Mouse (Mus musculus): ENCODE data around the gene Tex48. TPM values are rescaled to one million over a fixed set of nuclear protein-coding genes. Genes with fewer than 3 reads are reported as not detected.

Gene Tex48
- not detected in 2 replicates for polyA plus RNA-seq (2016; fragmentation: Nextera tagmentation; extraction: Ambion mirVana)

- no peak for DNase-seq (ENCODE audit: low spot score)
- H3K4me1 ChIP-seq = no peaks in the 10 kb centered on the region
- H3K27me3 ChIP-seq (ENCODE audit: insufficient read depth, poor library complexity, severe bottlenecking) = no peaks in the 10 kb centered on the region
- H3K4me3 ChIP-seq = no peak within 1 kb of the TSS
- H3K27ac ChIP-seq = no peak within 1 kb of the TSS
- 53% methylated on average over 5 of the region's 5 CpGs for WGBS
- H3K36me3 ChIP-seq = no peaks in the 10 kb centered on the region
- H3K9me3 ChIP-seq = no peaks in the 10 kb centered on the region
These were observed at the start of gene Tex48 for GRCm38 (mm10) chr4:63622378-63622835. Tex48 (minus strand) TSS chr4:63622428.

GRCm38 (mm10) chr4:63668255-63668654, 46.0 kb upstream of the Tex48 start:
- Histone ChIP-seq H3K4me3 (no peak overlapping the region), H3K4me1 (no peaks in the 10 kb centered on the region), H3K36me3 (no peaks in the 10 kb centered on the region), H3K27me3 (ENCODE audit: insufficient read depth, poor library complexity, severe bottlenecking) (no peaks in the 10 kb centered on the region), H3K27ac (no peak overlapping the region), H3K9me3 (no peaks in the 10 kb centered on the region)
- DNase-seq (ENCODE audit: low spot score) = no peak
- WGBS = 67% methylated on average over 4 of the region's 4 CpGs

- no peak for DNase-seq (ENCODE audit: low spot score)
- Histone ChIP-seq H3K4me1 (no peaks in the 10 kb centered on the region), H3K27me3 (ENCODE audit: insufficient read depth, poor library complexity, severe bottlenecking) (no peaks in the 10 kb centered on the region), H3K27ac (no peak overlapping the region), H3K36me3 (no peaks in the 10 kb centered on the region), H3K9me3 (no peaks in the 10 kb centered on the region), H3K4me3 (no peak overlapping the region)
- WGBS = 84% methylated on average over 7 of the region's 7 CpGs
These were observed 43.5 kb upstream of the Tex48 start for GRCm38 (mm10) chr4:63665738-63666137.

- no peak within 1 kb of the TSS for H3K27ac ChIP-seq
- no peak within 1 kb of the TSS for H3K4me3 ChIP-seq
- 78% methylated on average over 6 of the region's 6 CpGs for WGBS
- H3K36me3 ChIP-seq = no peaks in the 10 kb centered on the region
- H3K27me3 ChIP-seq (ENCODE audit: insufficient read depth, poor library complexity, severe bottlenecking) = no peaks in the 10 kb centered on the region
- DNase-seq (ENCODE audit: low spot score) = no peak
- H3K9me3 ChIP-seq = no peaks in the 10 kb centered on the region
- no peaks in the 10 kb centered on the region for H3K4me1 ChIP-seq
These were observed 41.1 kb upstream of the Tex48 start, which contains the start of gene Gm11214 for GRCm38 (mm10) chr4:63663279-63663678. Gm11214 (minus strand) TSS chr4:63663379.

GRCm38 (mm10) chr4:63661857-63662256, 39.6 kb upstream of the Tex48 start:
- DNase-seq (ENCODE audit: low spot score) = no peak
- Histone ChIP-seq H3K27me3 (ENCODE audit: insufficient read depth, poor library complexity, severe bottlenecking) (no peaks in the 10 kb centered on the region), H3K4me1 (no peaks in the 10 kb centered on the region), H3K27ac (no peak overlapping the region), H3K9me3 (no peaks in the 10 kb centered on the region), H3K4me3 (no peak overlapping the region), H3K36me3 (no peaks in the 10 kb centered on the region)
- WGBS = 77% methylated on average over 1 of the region's 1 CpGs

GRCm38 (mm10) chr4:63661426-63661825, 39.2 kb upstream of the Tex48 start:
- Histone ChIP-seq H3K27me3 (ENCODE audit: insufficient read depth, poor library complexity, severe bottlenecking) (no peaks in the 10 kb centered on the region), H3K4me3 (no peak overlapping the region), H3K27ac (no peak overlapping the region), H3K9me3 (no peaks in the 10 kb centered on the region), H3K36me3 (no peaks in the 10 kb centered on the region), H3K4me1 (no peaks in the 10 kb centered on the region)
- 67% methylated on average over 1 of the region's 1 CpGs for WGBS
- DNase-seq (ENCODE audit: low spot score) = no peak

GRCm38 (mm10) chr4:63659775-63660174, 37.5 kb upstream of the Tex48 start:
- Histone ChIP-seq H3K4me1 (no peaks in the 10 kb centered on the region), H3K36me3 (no peaks in the 10 kb centered on the region), H3K9me3 (no peaks in the 10 kb centered on the region), H3K4me3 (no peak overlapping the region), H3K27ac (no peak overlapping the region), H3K27me3 (ENCODE audit: insufficient read depth, poor library complexity, severe bottlenecking) (no peaks in the 10 kb centered on the region)
- WGBS = 79% methylated on average over 1 of the region's 1 CpGs
- no peak for DNase-seq (ENCODE audit: low spot score)

GRCm38 (mm10) chr4:63659086-63659485, 36.9 kb upstream of the Tex48 start:
- DNase-seq (ENCODE audit: low spot score) = no peak
- WGBS = 41% methylated on average over 4 of the region's 4 CpGs
- Histone ChIP-seq H3K27ac (no peak overlapping the region), H3K4me3 (no peak overlapping the region), H3K27me3 (ENCODE audit: insufficient read depth, poor library complexity, severe bottlenecking) (no peaks in the 10 kb centered on the region), H3K36me3 (no peaks in the 10 kb centered on the region), H3K4me1 (no peaks in the 10 kb centered on the region), H3K9me3 (no peaks in the 10 kb centered on the region)

GRCm38 (mm10) chr4:63654381-63654780, 32.2 kb upstream of the Tex48 start:
- DNase-seq (ENCODE audit: low spot score) = no peak
- no peaks in the 10 kb centered on the region for H3K36me3 ChIP-seq
- no peak overlapping the region for H3K27ac ChIP-seq
- H3K9me3 ChIP-seq = no peaks in the 10 kb centered on the region
- no peaks in the 10 kb centered on the region for H3K4me1 ChIP-seq
- H3K4me3 ChIP-seq = no peak overlapping the region
- H3K27me3 ChIP-seq (ENCODE audit: insufficient read depth, poor library complexity, severe bottlenecking) = no peaks in the 10 kb centered on the region
- 80% methylated on average over 1 of the region's 1 CpGs for WGBS

- no peaks in the 10 kb centered on the region for H3K4me1 ChIP-seq
- no peaks in the 10 kb centered on the region for H3K36me3 ChIP-seq
- no peak overlapping the region for H3K4me3 ChIP-seq
- no peak overlapping the region for H3K27ac ChIP-seq
- no peaks in the 10 kb centered on the region for H3K27me3 ChIP-seq (ENCODE audit: insufficient read depth, poor library complexity, severe bottlenecking)
- H3K9me3 ChIP-seq = no peaks in the 10 kb centered on the region
- no peak for DNase-seq (ENCODE audit: low spot score)
These were observed 21.9 kb upstream of the Tex48 start for GRCm38 (mm10) chr4:63643956-63644726.

- H3K9me3 ChIP-seq = no peaks in the 10 kb centered on the region
- no peak for DNase-seq (ENCODE audit: low spot score)
- 69% methylated on average over 2 of the region's 2 CpGs for whole genome bisulfite sequencing
These were observed 17.6 kb upstream of the Tex48 start for GRCm38 (mm10) chr4:63639842-63640241.

GRCm38 (mm10) chr4:63638603-63639002, 16.4 kb upstream of the Tex48 start:
- DNase-seq (ENCODE audit: low spot score) = no peak
- Histone ChIP-seq H3K27ac (no peak overlapping the region), H3K9me3 (no peaks in the 10 kb centered on the region), H3K27me3 (ENCODE audit: insufficient read depth, poor library complexity, severe bottlenecking) (no peaks in the 10 kb centered on the region), H3K36me3 (no peaks in the 10 kb centered on the region), H3K4me3 (no peak overlapping the region), H3K4me1 (no peaks in the 10 kb centered on the region)
- 71% methylated on average over 1 of the region's 1 CpGs for WGBS

More at GRCm38 (mm10) chr4:63639842-63640241, 17.6 kb upstream of the Tex48 start:
- Histone ChIP-seq H3K4me1 (no peaks in the 10 kb centered on the region), H3K4me3 (no peak overlapping the region), H3K27ac (no peak overlapping the region), H3K36me3 (no peaks in the 10 kb centered on the region), H3K27me3 (ENCODE audit: insufficient read depth, poor library complexity, severe bottlenecking) (no peaks in the 10 kb centered on the region)

- WGBS = 56% methylated on average over 2 of the region's 2 CpGs
- H3K4me3 ChIP-seq = no peak overlapping the region
These were observed 11.0 kb upstream of the Tex48 start for GRCm38 (mm10) chr4:63633181-63633580.

GRCm38 (mm10) chr4:63627111-63627510, 4.9 kb upstream of the Tex48 start:
- no peak overlapping the region for H3K4me3 ChIP-seq
- WGBS = 87% methylated on average over 8 of the region's 8 CpGs
- H3K9me3 ChIP-seq = no peaks in the 10 kb centered on the region
- no peaks in the 10 kb centered on the region for H3K36me3 ChIP-seq
- no peaks in the 10 kb centered on the region for H3K4me1 ChIP-seq
- no peak for DNase-seq (ENCODE audit: low spot score)
- no peak overlapping the region for H3K27ac ChIP-seq
- no peaks in the 10 kb centered on the region for H3K27me3 ChIP-seq (ENCODE audit: insufficient read depth, poor library complexity, severe bottlenecking)

More at GRCm38 (mm10) chr4:63633181-63633580, 11.0 kb upstream of the Tex48 start:
- H3K27ac ChIP-seq = no peak overlapping the region
- no peaks in the 10 kb centered on the region for H3K36me3 ChIP-seq
- no peak for DNase-seq (ENCODE audit: low spot score)
- H3K9me3 ChIP-seq = no peaks in the 10 kb centered on the region
- H3K4me1 ChIP-seq = no peaks in the 10 kb centered on the region
- no peaks in the 10 kb centered on the region for H3K27me3 ChIP-seq (ENCODE audit: insufficient read depth, poor library complexity, severe bottlenecking)
